Mouse (Mus musculus): ENCODE data around the gene Ubc.

Ubc gene

DNA sequence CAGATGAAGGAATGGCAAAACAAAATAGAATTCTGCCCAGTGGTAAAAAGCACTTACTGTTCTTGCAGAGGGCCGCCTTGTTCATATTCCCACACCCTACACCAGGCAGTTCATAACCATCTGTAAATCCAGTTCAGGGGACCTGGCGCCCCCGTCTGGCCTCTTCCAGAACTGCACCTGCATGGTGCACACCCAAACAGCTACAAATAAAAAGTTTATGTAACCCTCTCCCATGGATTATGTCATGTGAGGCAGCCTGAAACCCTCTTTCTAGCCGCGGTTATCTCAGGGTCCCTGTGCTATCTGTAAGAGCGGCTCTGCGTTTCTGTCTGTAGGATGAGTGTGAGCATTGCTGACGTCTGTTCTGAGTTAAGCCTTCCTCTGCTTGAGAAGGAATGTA lies 41.5 kb downstream of the Ubc start:
- peak in 1 of 2 experiments; percentile 34 for DNase-seq (ENCODE audit: low spot score in 2 of 2)

DNA sequence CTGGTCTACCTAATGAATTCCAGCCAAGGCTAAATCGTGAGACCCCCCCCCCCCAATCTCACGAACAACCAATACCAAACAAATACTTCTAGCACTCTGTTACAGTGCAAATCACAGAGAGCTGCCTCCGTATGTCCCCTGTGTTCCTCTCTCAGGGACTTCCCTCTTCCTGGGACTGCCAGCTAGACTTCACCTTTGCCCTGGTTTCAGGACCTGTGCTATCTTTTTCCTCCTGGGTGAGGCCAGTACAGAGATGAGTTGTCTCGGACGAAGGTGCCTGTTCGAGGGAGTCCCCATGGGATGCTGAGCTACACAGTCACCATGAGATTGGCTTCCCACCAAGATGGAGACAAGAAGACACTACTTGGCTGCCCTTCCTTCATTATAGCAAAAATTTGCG lies 41.9 kb downstream of the Ubc start:
- DNase-seq (ENCODE audit: low spot score in 2 of 2), result no peak

- DNase-seq (ENCODE audit: low spot score in 2 of 2), result no peak
These were observed 45.7 kb downstream of the Ubc start for GRCm38 (mm10) chr5:125344296-125344695.

GRCm38 (mm10) chr5:125341459-125342090 lies 48.4 kb downstream of the Ubc start:
- no peak for DNase-seq (ENCODE audit: low spot score in 2 of 2)

GRCm38 (mm10) chr5:125340547-125341262 lies 49.3 kb downstream of the Ubc start, which contains the start of gene Scarb1:
Gene Scarb1 (minus strand): TSS chr5:125341094.
- peak; percentile 81 to 87 for DNase-seq (ENCODE audit: low spot score in 2 of 2)

GRCm38 (mm10) chr5:125339851-125340531 lies 50.0 kb downstream of the Ubc start:
- peak; percentile 38 to 48 for DNase-seq (ENCODE audit: low spot score in 2 of 2)

- peak in 1 of 2 experiments; percentile 19 for DNase-seq (ENCODE audit: low spot score in 2 of 2)
These were observed 50.8 kb downstream of the Ubc start for GRCm38 (mm10) chr5:125339108-125339751.

- DNase-seq (ENCODE audit: low spot score in 2 of 2), result no peak
These were observed 52.5 kb downstream of the Ubc start for GRCm38 (mm10) chr5:125337526-125337925.

DNA sequence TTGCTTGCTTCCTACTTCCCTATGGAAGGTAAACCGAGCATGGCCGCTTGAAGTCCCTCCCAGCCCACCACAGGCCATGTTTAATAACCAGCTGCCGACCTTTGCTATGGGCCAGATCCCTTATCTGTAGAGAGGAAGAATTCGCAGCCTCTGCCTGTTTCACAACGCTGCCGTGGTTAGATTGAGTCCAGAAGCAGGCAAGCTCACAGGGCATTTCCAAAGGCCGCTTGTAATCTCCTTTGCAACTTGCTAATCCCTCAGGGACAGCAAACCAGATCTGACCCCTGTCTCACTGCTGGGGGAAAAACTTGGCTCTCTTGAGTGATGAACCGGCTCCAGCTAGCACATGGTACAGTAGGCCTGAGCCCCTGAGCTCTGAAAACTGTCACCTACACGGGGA lies 53.0 kb downstream of the Ubc start:
- no peak for DNase-seq (ENCODE audit: low spot score in 2 of 2)
